Mouse (Mus musculus): ENCODE results near the gene Sipa1l3.

- no peak for TF ChIP-seq CTCF (IDR thresholded peaks at IDR 0.05; ENCODE audit: extremely low read depth, insufficient read depth, low read length)
- no peak for TF ChIP-seq POLR2A (IDR thresholded peaks at IDR 0.05; ENCODE audit: extremely low read depth, insufficient read depth, low read length)
Observed at GRCm38 (mm10) chr7:29350489-29350888, 168.0 kb downstream of the Sipa1l3 start.

Data from cortical plate, adult 2 months (tissue).